Mouse (Mus musculus) cerebellum, adult 11-12 months (tissue): ENCODE measurements around the gene Atg9b.

Experiments used
- DNase-seq: peaks from one replicate; pipeline ENCODE4 v3.0.0; 2022

Atg9b gene

DNA sequence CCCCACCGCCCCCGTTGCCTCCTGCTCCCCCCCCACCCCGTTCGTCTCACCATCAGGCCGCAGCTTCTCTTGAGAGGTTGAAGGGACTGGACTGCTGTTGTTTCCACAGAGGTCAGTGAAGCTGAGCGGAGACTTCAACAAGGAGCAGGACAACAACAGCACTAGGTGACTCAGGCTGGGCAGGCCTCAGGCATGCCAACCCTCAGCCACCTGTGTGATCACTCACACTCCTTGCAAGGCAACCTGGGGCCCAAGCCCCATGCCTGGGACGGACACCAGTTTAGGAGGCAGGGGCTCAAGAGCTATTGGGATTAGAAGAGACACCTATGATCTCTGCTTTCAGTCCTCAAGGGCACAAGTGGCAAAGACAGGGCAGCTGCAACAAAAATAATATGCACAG lies at the start of gene Atg9b:
Gene Atg9b (minus strand): TSS at position 280 of the 400 bp plus-strand sequence.
- DNase-seq = peak; percentile 53

DNA sequence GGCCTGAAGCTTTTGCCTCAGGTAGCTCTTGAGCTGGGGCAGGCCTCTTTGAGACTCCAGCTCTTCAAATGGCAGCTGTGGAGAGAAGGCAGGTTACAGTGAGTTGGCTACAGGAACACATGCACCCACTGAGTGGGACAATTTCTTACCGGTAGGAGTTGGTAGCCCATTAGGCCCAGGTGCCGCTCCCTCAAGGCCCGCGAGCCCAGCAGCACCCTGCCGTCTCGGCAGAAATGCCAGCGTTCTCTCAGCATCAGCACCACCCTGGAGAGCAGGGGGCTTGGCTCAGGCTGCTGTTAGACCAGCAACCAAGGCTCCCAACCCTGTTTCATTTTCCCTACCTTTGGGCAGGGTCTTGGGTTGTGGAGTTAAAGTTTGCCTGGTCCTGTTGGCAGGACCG lies 49.2 kb upstream of the Atg9b start:
- no peak for DNase-seq

DNA sequence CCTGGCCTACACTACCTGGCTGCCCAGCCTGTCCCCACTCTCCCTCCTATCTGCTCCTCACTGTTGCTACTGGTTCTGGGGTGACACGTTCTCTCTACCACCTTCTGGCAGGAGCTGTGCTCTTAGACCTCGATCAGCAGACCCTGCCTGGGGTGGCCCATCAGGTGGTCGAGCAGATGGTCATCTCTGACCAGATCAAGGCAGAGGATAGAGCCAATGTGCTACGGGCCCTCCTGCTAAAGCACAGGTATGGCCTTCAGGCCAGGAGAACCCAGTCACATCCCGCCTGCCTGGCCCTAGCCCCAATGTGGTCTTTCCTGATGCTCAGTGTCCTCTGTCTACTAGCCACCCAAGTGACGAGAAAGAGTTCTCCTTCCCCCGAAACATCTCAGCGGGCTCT lies 42.0 kb upstream of the Atg9b start:
- no peak for DNase-seq

DNA sequence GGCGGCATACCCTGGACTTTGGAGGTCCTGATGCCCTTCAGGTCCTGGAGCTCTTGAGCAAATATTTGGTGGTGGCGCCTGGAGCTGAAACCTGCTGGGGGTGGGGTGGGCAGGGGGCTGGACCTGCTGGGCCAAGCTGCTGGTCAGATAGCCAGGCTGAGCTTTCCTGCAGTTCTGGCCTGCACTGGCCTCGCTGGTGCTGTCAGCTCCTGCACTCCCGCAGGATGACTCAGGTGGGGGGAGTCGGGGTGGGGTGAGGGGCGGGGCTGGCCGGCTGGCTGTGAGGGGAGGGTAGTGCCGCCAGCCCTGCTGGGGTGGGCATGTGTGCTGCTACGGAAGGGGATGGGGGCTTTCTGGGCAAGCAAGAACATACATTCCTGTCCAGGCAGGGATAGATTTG lies 36.7 kb upstream of the Atg9b start:
- DNase-seq = no peak

DNA sequence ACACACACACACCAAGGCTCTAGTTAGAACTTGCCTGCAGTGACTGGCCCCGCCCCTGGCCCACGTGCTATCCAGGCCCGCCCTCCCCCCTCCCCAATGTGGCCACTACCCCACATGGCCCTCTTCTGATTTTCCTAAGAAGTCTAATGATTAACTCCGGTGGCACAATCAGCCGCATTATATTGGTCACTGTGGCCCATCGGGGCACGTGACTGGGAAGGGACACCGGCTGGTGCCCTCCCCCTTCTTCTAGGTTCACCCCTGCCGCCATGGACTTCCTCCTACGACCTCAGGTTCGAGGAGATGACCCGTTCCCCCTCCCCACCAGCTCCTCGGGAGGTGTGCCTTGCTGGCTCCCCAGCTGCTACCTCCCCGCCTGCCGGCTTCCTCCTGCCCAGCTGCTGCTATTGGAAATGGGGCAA lies 36.0 kb upstream of the Atg9b start:
- no peak for DNase-seq

DNA sequence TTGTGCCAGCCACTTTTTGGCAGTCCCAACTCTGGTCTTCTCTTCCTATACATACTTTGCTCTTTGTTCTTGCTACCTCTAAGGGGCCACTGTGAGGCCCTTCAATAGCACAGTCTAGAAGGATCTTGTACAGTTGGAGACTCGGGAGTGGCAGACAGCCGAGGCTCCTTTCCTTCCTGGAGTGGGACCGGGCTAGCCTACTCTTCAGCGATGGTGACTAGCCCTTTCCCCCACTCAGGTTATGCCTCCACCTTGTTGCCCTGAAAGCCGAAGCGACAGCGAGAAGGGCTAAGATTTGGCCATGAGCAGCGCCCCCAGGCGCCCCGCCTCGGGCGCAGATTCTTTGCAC lies 35.3 kb upstream of the Atg9b start:
- no peak for DNase-seq

DNA sequence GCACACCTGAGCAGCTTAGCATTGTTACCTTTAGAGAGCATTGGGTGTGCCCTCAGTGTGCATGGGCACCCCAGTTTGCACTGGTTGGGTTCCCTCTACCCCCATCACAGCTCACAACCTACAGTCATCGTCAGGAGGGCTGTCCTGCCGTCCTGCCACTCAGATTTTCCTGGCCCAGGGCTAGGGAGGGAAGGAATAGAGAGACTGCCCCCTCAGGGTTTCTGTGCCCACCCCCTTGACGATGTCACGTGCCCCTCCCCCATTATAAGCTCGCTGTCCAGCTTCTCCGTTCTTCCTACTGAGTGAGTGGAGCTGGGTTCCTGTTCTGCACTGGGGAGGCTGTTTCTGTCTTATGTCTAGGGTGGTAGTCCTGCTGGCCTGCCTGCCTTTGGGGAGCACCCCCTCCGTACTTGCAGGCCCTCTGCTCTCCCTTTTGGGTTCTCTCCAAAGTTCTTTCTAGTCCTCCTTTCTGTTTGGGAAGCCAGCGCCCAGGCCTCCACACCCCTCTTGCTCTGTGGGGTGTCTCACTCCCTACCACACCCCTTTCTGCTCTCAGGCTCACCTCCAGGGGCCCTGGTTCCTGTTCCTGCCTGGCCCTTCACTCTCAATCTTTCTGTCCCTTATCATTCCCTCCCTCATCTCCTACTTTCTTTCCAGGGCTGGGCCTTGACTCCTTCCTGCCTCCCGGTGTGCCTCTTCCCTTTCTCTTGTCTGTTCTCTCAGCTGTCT lies 34.8 kb upstream of the Atg9b start:
- peak; percentile 60 for DNase-seq

DNA sequence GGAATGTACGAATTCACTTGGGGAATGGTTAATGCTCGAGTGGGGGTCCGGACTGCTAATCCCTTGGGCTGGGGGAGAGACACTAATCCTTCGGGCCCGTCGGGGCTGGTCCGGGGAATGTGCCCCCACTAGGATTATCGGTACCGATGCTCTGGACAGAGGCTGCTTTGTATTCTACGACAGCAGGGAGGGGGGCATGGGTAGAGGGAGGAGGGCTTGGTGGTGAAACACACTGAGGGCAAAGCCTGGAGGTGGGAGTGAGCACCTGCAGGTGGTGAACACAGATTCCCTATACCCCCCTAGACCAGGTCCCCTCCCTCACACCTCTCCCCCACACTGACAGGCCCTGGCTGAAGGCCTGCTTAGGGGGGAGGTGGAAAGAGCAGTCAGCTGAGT lies 34.1 kb upstream of the Atg9b start:
- DNase-seq = peak; percentile 69

DNA sequence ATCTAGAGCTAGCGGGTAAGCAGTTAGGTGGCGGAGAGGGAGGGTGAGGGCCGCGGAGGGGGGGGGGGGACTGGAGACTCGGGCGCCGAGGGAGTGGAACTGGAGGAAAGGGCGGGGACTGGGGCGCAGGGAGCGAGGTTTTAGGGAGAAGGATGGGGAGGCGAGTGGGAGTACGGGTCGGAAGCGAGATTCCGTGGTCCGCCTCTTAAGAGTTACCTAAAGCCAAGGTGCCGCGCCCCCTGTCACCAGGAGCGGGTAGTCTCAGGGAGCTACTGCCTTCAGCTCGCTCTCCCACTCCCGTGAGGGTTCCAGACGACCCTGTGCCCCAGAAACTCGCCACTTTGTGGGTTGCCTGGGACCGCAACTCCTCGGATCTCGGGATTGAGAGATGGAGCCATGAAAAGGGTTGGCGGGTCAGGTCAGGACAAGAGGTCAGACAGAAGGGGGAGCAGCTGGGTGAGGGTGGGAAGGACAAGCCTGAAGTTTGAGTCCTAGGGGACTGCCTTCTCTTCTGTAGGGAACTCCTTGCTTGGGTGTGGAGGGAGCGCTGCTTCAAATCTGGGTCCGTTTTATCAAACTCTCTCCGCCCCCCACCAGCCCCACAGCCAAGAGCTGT lies 33.6 kb upstream of the Atg9b start:
- no peak for DNase-seq

DNA sequence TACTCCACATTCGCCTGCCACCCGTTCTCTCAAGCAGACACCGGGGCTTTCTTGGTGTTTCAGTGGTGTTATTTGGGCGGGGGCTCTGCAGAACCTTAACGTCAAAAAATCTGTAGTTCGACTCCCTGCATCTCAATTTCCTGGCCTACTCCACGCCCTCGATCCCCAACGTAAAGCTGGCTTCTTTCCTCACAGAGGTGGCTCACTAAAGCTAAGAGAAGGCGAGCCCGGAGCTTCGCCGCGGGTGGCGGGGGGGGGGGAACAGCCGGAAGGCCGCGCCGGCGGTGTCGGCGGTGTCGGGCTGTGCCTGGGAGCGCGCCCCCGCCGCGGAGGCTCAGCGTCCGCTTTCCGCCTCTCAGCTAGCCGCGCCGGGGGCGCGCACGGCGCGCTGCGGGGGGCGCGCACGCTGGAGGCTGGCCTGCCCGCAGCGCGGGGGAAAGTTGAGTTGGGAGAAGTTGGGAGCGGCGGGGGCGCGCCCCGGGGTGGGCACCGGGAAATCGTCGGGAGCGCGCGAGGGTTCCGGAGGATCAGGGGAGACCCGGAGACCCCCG lies 33.0 kb upstream of the Atg9b start:
- DNase-seq = peak; percentile 81

DNA sequence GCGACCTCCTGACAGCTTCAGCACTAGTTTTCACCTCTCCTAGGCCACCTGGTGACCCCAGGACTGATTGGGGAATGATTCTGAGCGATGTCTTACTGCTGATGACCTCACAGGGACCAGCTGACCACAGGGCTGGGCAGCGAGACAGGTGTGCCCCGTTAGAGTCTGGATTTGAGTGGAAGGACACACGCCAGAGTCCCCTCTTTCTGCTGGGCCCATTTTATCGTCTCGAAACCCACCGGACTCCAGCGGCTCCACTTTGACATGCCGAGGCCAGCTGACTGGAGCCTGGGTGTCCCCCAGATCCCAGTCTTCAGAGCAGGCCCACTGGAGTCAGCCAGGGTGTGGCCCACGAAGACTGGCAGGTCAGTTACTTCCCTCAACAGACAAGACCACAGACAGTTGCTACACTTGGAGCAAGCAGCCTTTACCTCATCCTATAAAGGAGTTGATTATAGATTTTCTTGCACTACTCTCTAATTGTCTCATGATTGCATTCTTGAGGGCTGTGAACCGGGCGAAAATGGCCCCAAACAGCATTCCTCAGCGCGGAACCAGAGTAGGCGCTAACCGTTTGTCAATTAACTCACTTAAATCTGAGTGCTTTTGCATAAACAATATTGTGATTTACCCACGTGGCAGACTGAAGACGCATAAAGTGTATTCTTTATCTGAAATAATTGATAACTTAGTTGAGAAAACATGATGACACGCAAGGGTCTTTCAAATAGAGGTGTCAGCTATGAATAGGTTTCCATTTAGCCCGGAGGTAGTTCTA lies 32.2 kb upstream of the Atg9b start:
- no peak for DNase-seq

DNA sequence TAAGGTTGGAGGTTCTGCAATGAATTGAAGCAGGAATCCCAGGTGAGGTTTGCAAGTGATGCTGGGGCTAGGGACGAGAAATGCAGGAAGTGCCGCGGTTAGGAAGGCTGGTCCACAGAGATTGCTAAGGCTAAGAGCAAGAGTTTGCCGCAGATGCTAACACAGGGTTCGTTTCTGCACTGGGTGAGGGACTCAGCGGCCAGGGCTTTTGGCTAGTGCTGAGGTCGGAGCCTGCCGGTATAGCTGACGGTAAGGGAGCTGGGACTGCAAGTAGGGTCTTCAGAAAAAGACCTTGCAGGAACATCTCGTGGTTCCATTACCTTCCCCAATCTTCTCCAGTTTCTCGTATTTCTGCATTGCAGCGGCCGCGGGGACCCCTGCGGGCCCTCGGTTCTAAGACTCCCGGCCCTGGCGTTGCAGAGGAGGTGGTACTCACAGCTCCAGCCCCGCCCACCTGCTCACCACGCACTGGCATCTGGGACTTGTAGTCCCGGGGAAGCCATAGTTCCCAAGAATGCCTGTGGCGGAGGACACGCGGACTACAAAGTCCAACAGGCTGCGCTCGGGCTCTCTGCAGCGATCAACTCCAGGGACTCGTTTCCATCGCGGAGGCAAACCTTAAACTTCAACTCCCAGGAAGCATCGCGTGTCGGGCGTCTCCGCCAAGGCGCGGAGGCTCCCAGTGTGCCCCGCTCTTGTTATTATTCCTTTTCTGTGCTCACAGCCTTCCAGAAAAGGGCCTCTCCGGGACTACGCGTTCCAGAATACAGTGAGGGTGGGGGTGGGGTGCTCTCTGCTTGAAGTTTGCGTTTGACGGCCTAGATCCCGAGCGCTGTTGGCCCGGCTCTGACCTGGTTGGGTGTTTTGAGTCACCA lies 31.4 kb upstream of the Atg9b start, which contains the start of the genes Cdk5 and Slc4a2:
Gene Cdk5 (minus strand): TSS at position 402 of the 875 bp plus-strand sequence.
Gene Slc4a2 (plus strand): TSS at position 709 of the 875 bp plus-strand sequence.
- peak; percentile 99 for DNase-seq

DNA sequence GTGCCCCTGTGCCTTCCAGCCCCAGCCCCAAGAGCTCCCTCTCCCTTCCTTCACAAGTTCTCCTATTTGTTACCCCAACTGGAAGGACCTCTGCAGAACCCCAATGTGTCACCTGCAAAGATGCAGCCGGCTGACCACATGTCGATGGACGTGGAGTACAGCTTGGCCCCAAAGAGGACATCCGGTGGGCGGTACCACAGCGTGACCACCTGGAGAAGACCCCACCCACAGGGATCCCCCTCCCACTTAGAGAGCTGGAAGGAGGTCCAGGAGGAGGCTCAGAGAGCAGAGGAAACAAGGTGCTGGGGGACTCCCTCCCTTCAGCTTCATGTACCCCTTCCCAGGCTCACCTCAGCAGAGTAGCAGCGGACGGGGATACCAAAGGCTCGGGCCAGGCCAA lies 28.4 kb upstream of the Atg9b start:
- DNase-seq = no peak

DNA sequence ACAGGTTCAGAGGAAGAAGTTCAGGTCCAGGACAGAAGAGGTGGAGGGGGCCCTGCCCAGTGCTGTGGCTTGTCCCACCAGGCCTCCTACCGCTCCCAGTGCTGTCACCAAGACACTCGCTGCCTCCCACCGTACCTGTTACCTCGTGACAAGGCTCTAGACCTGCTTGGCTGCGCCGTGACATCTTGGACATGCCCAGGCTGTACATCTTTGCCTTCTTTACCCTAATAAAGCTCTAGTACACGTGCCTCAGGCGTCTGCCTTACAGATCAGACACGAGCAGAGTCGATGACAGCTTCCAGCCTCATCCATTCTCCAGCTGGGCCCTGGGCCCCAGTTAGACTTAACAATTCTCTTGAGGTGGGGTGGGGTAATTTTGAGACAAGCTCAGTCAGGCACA lies 25.6 kb upstream of the Atg9b start:
- DNase-seq = no peak

DNA sequence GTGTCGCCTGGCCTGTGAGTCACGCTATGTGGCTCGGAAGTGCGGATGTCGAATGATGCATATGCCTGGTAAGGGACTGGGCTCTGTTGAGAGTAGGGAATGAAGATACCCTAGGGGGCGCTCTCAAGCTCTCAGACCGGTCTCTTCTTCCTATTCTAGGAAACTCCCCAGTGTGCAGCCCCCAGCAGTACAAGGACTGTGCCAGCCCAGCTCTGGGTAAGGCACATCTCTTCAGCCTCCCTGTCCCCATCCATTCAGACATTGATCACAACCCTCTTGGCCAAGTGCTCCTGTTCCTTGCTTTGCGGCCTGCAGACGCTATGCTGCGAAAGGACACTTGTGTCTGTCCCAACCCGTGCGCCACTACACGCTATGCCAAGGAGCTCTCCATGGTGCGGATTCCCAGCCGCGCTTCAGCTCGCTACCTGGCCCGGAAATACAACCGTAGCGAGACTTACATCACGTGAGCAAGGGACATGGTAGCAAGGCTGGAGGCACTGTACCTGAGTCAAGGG lies 24.3 kb upstream of the Atg9b start:
- peak; percentile 75 for DNase-seq

DNA sequence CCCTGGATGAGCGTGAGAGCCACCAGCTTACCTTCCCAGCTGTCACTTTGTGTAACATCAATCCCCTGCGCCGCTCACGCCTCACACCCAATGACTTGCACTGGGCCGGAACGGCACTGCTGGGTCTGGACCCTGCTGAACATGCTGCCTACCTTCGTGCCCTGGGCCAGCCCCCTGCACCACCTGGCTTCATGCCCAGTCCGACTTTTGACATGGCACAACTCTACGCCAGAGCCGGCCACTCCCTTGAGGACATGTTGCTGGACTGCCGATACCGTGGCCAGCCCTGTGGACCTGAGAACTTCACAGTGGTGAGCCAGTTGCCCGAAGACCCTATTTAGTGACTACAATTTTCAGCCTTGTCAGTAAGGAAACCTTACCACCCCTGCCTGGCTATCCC lies 22.0 kb upstream of the Atg9b start:
- DNase-seq = no peak

DNA sequence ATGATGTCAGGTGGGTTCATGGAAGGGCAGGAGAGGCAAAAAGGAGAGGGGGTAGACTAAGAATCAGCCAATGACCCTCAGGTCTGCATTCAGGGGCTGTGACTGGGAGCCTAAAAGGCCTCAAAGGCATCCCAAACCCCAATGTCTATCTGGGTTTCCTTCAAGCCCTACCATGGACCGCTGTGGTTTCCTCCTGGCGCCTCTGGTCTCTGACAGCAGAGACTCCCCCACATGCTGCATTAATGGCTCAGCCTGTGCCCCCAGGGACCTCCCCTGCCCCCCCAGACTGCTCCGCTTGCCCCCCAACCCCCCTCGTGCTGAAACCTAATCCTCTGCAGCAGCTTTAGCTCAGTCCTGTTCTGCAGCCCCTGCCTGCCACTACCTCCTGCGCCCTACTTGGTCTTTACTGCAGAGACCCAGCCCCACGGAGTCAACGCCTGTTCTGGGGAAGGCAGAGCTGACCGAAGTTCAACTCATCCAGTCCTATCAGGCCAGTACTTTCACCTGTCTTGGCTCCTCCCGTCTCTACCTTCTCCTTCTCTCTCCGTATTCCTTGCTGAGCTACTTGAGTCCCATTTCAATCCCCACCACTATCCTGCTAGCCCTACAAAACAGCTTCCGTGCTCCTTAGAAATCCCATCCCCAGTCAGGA lies 21.2 kb upstream of the Atg9b start, which contains the start of gene Asic3:
Gene Asic3 (plus strand): TSS at position 351 of the 652 bp plus-strand sequence.
- DNase-seq = no peak

DNA sequence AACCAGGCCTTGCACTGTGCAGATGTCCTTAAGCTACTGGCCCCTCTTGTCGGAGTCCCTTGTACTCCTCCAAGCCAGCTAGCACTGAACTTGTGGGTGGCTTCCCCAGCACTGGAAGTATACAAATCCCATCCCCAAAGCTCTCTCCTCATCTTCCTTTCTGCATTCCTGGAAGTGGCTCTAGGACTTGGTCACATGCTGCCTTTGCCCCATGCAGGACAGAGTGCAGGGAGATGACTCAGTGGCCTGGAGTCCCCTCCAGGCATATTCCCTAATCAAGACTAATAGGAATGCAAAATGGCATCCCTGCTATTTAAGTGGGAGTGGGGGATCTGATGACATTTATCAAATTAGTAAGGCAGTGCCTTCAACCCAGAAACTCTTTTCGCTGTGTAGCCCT lies 20.1 kb upstream of the Atg9b start:
- DNase-seq = no peak

DNA sequence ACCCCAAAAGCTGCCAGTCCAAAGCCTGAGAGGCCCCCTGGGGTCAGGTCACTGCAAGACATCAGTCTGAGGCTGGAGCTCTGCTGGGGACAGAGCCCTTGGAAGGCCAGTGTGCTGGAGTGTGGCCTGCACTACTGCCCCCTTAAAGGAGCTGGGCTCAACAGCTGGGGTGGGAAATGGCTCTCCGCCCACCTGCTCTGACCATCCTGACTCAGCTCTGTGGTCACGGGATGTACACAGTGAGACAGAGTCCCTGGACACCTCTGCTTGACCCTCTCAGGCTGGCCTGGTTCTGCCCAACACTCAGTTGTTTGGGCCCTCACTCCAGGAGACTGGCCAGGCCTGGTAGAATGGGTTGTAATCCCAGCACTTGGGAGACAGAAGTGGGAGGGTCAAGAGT lies 17.5 kb upstream of the Atg9b start:
- DNase-seq = no peak

DNA sequence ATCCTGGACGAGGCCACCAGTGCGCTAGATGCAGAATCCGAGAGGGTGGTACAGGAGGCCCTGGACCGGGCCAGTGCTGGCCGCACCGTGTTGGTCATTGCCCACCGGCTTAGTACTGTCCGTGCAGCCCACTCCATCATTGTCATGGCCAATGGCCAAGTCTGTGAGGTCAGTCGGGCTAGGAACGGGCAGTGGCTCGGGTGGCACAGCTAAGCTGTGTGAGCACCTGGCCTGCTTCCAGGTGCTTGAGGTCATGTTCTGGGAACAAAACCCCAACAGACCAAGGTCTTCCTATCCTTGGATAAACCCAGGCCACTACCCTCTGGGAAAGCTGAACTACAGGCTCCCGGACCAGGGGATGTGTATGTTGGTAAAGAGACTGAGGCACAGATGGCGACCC lies 16.7 kb upstream of the Atg9b start:
- DNase-seq = no peak

DNA sequence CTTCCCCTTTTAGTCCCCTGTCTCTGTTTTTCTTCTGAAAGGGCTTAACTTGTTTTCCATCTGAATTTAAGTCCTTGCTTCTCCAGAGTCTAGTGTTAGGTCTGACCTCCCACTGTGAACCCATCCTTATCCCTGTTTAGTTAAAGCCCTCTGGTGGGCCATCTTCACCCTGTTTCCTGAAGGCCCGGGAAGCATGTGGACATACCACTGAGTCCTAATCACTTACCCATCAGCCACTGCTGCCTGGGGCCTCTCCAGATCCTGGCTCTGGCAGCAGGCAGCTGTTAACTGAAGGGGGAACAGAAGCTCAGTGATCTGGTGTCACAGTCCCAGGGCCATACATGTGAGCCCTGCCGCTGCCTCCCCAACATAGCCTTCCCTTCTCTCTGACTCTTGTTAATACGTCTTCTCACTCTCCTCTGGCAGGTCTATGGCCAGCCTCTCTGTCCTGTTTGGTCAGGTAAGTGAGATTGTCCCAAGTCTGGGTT lies 13.5 kb upstream of the Atg9b start:
- DNase-seq = no peak
